Mouse (Mus musculus) naive thymus-derived CD4-positive, alpha-beta T cell, adult 2 months (primary cell): ENCODE results near the gene Pgbd5.

Experiments
- DNase-seq: peaks from one replicate; pipeline ENCODE4 v3.0.0-alpha.2; 2011; ENCODE audit warnings: low read depth

The Pgbd5 gene

GRCm38 (mm10) chr8:124391191-124391590, 48.3 kb downstream of the Pgbd5 start:
- DNase-seq, result no peak

GRCm38 (mm10) chr8:124389495-124389894, 50.0 kb downstream of the Pgbd5 start:
- no peak for DNase-seq

DNA sequence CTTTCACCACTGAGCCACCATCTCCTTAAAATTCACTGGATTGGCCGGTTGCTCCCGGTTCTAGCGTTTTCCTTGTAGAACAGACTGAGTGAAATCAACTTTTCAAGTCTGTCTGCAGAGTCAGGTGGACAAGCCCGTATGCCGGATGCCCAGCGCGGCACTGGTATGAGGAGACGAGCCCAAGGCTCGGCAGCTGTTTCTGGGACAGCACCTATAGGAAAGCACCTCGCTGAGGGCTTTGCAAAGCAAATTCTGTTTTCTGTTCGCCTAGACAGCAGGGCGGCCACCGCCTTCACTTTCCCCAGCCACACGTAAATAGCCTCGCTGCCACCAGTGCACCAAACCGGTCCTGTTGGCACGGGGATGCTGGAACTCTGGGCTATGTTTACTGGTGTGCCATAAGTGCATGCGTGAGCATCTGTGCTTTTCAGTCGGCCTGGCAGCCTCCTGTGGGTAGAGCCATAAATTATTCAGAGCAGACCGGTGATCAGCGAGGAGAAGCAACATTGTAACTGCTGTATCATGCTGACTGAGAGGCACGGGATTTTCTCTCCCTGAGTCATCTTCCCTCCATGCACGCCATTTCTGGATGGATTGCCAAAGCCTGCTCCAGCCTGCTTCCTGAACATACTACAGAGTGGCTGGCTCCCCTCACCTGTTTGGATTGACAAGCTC, 53.1 kb downstream of the Pgbd5 start:
- no peak for DNase-seq

GRCm38 (mm10) chr8:124384336-124384735, 55.1 kb downstream of the Pgbd5 start:
- DNase-seq, result no peak

DNA sequence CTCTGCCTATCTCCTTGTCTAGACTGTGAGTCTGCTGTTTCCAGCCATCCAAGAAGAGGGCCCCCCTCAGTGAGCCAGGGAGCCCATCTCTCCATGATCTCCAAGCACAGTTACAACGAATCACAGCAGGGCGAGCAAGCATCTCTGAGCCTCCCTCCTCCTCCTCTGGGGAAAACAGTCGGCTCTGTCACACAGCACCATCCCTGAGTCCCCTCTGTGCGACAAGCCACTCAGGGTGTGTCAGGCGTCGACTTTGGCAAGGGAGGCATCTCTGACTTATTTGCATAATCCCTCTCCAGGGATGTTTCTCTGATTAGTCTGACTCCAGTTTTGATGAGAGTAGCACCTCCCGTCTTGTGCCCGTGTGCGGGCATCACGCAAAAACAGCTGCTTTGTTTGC, 57.2 kb downstream of the Pgbd5 start:
- DNase-seq, result no peak

DNA sequence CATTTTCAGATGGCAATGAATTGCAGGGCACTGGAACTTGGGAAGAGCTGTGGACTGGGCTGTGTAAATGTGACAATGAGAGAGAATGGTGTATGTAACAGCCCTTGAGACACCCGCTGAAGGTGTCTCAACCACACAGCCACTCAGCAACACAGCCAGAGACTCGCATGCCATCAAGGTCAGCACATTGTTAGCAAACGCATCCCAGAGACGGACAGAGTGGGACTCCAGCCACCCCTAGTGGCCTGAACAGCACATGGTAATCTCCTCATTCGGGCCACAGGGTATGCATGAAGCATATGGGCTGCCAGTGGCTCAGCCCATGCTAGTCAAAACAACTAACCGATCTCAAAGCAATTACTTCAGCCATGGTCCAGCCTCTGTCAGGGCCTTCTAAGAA, 60.2 kb downstream of the Pgbd5 start:
- no peak for DNase-seq

DNA sequence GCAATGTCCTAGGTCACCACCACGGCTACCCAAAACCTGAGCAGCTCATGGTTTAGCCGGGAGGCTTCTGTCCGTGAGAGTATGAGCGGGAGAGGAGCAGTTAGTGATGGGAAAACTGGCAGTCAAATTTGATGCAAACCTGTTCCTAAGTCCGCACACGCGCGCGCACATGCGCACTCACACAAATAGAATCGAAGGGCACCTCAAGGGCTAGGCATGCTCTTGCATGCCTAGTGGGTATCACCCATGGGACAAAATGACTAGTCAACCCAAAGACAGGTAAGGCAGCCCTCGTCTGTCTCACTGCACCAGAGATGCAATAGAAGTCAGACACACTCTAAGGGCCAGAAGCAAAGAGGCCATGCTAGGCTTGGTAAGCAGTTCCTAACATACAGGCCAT, 63.1 kb downstream of the Pgbd5 start:
- DNase-seq, result no peak

GRCm38 (mm10) chr8:124375727-124376126, 63.7 kb downstream of the Pgbd5 start:
- DNase-seq, result no peak

DNA sequence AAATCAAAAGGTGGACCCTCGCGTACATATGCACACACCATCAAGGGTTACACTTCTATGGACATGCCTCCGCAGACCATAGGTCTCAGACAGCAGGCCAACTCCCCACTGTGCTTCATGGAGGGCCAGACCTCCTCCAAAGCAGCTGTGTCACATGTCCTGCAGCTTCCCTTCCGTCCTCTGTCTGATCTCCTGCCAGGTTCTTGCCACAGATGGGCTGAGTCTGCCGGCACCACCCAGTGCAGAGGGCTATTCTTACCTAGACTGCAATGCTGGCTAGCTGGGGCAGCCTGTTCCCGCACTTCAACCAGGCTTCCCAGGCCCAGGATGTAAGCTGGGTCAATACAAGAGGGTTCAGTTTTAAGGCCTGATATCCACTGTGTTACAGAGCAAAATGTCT, 64.3 kb downstream of the Pgbd5 start:
- no peak for DNase-seq

GRCm38 (mm10) chr8:124373753-124374152, 65.7 kb downstream of the Pgbd5 start:
- no peak for DNase-seq

GRCm38 (mm10) chr8:124371410-124372123, 67.9 kb downstream of the Pgbd5 start:
- DNase-seq, result no peak

DNA sequence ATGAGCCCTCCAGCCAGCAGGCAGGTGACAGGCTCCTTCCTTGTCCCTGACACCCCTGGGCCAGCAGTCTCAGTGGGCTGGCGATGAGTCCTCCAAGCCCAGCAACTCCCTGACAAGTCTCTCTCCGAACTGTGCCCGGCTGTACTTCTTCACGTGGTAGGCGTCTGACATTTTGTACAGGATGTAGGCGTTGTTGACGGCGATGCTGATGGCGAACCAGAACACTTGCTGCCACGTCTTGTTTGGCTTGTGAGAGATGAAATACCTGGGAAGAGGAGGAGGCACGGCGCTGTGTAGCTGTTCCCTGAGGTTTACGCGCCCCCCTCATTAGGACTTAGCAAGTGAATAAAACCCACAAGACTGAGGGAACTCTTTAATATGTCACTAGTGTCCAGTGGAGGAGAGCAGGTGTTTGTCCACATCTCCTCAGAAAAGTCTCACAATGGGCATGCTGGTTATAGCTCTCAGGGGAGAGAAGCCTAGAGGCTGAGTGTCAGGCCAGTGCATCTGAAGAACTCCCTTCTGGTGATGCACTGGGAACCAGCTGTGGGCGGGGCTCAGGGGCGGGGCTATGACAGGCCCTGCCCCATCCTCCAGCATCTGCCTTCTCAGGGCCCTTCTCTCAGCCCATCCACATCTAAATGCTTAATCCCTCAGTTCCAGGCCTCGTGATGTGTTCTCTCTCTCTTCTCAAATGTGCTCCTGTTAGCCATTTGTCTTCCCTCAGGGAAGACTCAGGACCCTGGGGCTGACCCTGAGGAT, 68.9 kb downstream of the Pgbd5 start:
- no peak for DNase-seq

DNA sequence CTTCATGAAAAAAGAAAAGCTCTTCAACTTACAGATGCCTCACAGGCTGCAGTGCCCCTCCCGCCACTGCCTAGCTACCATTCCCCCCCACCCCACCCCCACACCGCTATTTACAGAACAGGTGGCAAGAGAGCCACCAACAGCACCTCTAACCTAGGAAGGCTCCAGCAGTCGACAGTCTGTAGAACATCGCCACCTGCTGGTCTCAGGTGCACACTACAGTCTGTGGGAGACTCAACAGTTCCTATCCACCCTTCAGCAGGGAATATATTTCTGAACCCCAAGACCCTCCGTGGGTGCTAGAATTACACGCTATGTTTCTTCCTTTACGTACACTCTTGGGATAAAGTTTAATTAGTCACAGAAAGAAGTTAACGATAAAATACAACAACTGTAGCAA, 71.2 kb downstream of the Pgbd5 start:
- DNase-seq, result peak; percentile 80

DNA sequence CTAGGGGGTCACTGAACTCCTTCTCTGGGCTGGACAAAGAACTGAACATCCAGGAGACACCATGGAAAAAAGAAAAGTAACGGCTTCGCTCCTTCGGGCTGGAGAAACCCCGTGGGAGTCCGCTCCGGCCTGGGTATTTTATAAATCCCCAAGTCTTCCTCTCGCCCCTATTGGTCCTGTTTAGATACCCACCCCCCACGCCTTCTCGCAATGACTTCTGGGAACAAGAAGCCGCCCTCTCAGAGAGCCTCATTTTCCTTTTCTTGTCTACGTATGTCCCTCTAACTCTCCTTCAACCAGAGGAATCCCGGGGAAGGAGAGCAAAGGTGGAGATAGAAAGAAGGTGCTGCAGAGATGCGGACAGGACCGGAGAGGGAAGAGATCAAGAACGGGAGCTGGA, 76.1 kb downstream of the Pgbd5 start:
- DNase-seq, result no peak

DNA sequence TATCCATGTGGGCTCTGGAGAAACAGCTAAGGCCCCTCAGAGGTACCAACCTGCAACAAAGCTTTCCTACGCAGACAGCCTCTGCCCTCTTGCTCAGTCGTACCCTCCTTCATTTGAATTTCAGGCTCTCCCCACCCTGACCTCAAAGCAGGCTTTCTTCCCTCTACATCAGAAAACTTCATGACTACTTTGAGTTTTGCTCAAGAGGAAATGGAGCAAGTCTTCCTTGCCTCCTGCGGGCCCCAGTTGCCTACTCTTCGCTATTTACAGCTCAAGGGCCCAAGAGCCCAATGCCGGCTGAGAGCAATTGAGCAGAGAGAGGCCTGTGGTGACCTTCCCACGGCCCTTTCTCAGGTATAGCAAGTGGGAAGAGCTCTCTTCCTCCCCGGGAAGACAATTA, 76.9 kb downstream of the Pgbd5 start:
- no peak for DNase-seq

GRCm38 (mm10) chr8:124361773-124362427, 77.6 kb downstream of the Pgbd5 start:
- DNase-seq, result no peak

GRCm38 (mm10) chr8:124360911-124361310, 78.5 kb downstream of the Pgbd5 start:
- DNase-seq, result no peak

DNA sequence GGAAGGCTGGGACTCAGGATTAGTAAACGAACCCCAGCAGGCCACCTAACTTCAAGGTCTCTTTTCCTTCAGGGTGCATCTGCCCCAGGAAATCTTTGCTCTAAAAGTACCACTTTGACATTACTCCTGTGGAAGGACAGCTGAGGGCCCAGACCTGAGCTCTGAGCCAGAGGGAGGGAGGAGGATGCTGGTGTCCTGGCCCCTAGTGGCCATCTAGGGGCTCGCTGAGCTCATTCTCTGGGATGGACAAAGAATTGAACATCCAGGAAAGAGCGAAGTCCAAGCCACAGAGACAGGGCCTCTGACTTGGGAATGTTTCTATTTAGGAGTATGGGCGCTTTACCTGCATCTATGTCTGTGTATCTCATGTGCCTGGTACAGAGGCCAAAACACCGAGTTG, 87.8 kb downstream of the Pgbd5 start:
- DNase-seq, result no peak

DNA sequence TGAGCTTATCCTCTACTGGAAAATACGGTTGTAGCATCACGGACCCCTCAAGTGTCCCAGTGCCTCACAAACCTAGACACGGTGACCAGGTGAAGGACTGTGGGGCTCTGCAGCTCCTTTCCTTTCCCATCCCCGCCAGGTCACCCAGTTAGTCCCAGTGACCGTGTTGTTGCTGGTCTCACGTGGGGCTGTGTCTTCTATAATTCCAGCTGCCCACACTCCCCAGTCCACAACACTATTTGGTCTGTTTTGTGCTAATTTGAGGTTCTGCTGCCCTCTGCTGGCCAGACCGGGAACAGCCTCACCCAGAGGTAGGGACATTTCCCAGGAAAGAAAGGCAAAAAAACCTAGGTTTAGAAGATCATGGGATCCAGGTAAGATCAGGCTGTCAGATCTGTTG, 89.8 kb downstream of the Pgbd5 start:
- DNase-seq, result peak; percentile 81

DNA sequence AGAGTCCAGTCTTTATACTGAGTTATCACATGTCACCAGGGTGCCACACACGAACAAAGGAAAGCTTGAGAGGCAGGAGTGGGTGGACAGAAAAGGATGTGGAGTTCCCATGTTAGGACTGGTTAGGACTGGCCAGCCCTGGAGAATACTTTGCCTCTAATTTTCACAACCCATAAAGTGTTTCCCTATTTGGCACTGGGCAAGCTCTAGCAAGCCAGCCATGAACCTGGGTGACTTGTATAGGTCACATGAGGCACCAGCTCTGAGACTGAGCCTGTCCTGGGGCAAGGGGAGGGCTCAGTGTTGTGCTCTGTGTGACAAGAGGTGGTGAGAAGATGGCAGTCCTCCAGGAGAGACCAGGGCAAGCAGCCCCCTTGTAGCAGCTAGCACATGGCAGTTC, 91.4 kb downstream of the Pgbd5 start:
- peak; percentile 18 for DNase-seq

DNA sequence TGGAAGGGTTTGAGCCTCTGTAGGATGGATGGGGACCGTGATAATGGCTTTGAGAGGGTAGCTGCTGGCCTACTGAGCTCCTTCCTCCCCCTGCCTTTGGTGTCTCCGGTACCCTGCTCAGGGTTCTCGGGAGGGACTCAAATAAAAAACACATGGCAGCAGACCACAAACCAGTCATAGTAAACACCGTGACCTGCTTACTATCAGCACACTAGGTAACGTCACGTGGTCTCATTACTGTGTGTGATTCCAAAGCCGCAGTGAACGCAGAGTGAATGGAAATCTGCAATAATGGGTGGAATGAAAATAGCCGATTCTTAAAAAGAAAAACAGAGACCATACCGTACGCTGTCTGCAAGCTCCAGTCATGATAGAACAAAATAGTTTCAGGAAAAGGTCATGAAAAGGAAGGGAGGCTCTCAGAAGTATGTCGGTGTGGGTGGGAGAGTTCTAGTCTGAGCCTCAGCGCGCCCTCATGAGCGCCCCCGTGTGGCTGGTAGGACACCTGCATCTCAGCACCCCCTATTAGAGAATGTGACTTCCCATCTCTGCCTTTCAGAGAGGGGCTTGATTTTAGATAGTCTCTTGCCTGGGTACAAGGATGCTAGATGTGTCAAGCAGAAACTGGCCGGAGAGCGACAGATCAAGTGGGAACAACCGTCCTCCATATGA, 92.5 kb downstream of the Pgbd5 start:
- peak; percentile 83 for DNase-seq

DNA sequence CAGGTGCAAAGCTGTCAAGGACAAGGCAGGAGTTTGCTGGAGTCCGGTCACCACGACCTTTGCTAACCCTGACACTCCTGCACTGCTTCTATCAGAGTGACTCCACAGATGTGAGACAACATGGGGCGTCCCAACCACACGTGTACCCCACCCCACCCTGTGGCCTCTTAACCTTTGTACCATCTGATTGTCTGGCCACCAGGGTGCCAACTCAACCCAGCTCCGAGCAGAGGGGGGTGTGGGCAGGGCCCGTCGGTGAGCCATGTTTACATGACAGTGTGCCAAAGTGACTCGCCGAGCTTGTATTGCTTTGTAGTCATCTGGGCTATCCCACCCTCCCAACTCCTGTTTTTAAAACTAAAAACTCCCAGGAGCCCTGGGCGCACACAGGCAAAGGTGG, 94.4 kb downstream of the Pgbd5 start:
- no peak for DNase-seq
